Mouse (Mus musculus) telencephalon, adult 2 months (tissue): ENCODE measurements around the gene Marc2.

Source experiments
- DNase-seq: peaks from one replicate; pipeline ENCODE4 v3.0.0-alpha.2; 2011; ENCODE audit warnings: low read depth, low spot score

Gene Marc2

DNA sequence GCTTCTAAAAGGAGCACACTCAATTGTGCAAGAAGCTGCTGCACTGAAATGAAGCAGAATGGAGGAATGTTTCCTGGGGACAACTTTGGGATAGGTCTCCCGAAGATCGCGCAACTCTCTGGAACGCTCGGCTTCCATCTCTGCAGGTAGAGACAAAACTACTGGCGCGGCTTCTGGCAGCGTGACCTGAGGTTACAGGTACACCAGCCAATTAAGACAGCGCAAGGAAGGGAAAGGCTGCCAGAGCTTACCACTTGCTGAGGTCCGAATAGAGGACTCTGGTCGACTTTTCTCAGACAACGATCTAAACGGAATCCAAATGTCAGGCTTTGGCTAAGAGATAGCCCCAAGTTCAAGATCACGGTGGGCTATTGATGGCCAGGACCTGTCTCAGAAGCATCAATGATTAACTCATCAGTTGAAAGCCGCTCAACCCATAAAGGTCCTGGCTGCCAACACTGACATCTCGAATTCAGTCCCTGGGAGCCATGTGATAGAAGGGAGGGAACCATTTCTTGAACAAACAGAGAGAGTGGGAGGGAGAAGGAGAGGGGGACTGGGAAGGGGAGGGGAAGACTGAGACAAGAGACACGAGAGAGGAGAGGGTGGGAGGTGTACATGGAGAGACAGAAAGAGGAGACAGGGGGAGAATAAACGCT is at the start of gene Marc2:
Gene Marc2, minus strand, starts transcription at position 360 of the 659 bp plus-strand sequence.
- DNase-seq = no peak

DNA sequence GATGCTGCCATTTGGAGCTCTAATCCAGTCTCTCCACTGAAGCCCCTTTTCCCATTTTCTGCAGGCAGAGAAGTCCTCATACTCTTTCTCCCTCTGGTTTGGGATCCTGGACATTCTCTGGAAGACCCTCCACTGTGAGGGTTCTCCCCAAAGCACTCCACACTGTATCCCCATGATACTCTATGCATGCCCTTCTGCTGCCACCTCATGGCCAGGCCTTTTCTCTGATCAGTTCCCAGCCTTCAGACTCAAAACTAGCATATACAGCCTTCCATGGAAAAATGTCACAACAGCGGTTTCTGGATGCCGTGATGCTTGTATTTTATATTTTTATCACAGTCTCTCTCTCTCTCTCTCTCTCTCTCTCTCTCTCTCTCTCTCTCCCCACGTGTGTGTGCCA is 45.7 kb upstream of the Marc2 start:
- no peak for DNase-seq

DNA sequence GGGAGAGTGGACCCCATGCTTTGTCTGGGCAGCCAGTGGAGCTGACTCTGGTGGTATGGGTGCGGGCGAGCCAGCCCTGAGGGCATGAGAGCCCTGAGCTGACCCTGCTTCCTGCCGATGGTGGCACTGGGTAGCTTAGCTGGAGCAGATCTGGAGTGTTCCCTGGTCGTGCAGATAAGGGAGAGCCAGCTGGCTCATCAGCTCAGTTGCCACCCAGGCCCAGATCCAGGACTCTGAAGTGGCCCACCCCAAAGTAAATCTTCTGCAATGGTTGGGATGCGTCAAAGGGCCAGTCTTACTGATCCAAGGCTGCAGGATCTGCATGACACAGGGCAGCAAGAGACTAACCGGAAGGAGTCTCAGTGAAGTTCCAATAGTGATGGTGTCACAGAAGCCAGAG is 43.2 kb upstream of the Marc2 start:
- no peak for DNase-seq

DNA sequence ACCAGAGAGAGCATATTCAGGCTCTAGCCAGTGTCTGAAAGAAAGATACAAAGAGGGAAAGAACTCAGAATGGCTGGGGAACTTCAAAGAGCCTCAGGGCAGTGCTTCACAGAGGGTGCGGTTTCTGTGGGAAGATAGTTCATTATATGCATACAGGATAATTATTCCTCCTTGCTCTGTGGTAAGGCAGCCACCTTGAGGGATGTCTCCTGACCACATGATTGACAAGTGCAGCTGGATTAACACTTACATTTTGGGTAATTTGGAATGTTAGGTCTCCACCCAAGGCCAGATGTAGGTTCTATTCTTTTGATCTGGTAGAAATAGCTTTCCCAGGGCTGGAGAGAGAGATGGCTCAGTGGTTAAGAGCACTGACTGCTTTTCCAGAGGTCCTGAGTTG is 39.9 kb upstream of the Marc2 start:
- DNase-seq = no peak

DNA sequence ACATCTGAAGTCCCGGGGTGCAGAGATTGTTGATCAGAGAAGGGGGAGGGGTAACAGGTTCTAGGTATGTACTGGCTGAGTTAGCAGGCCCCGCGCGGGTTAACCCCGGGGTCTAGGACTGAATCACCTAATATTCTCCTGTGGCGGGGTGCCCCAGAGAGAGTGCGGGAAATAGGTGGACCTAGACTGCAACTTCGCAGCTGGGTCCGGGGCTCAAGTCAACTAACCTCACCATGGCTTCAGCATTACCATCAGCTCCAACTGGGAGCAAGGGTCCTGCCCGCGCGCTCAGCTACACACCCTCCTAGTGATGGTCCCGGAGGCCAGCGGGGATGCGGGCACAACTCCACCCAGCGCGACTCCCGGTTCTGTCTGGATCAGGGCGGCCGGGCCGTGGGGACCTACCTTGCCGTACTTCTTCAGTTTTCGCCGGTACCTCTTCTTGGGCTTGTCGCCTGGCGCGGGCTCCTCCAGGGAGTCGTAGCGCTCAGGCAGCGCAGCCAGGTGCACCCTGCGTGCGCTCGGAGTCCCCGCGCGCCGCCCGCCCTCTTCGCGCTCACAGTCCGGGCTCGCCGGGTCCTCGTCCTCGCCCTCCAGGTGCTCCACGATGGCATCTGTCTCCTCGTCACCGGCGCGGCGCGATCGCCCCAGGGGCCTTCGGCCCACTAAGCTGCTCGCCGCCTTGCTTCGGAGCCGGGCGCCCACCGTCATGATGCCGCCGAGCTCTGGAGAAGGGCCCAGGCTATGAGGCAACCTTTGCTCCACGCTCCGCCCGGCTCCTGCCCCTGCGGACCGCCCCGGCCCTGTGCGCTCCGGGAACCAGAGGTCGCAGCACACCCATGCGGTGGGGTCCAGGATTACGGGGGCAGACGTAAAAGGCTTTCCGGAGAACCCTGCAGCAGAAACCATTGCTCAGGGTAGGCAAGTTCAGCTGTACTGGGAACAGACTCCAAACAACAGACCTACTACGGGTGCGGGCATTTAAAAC is 36.3 kb upstream of the Marc2 start, which contains the start of gene C130074G19Rik:
Gene C130074G19Rik, minus strand, starts transcription at position 938 of the 988 bp plus-strand sequence.
- no peak for DNase-seq

DNA sequence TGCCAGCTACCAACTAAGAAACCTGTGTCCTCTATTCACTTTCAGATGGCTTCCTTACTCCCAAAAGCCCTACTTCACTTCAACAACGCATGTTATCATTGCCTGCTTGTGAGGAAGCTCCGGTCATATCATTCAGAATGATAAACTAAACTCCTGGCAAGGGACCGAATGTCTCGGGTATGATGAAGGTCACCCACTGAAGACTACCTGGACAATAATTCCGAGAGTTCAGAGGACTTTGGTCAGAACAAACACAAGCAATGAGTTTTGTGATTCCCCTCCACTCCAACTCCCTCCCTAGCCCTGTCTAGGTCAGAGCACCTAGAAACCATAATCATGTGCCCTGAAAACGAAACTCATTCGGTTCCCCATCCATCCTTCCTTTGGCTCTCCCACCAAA is 35.6 kb upstream of the Marc2 start:
- no peak for DNase-seq

DNA sequence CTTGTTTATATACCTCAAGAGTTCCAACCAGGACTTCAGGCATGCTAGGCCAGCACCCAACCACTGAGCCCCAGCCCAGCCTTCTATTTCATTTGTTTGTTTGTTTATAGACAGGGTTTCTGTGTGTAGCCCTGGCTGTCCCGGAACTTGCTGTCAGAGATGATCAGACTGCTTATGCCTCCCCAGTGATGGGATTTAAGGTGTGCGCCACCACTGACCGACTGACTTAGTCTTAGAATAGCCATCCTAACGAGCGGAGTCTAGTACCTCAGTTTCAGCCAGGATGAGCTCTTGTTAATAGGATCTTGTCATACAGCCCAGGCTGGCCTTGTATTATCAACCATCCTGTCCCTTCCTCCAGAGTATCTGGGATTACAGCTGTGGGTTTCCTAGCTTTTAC is 35.0 kb upstream of the Marc2 start:
- DNase-seq = no peak

DNA sequence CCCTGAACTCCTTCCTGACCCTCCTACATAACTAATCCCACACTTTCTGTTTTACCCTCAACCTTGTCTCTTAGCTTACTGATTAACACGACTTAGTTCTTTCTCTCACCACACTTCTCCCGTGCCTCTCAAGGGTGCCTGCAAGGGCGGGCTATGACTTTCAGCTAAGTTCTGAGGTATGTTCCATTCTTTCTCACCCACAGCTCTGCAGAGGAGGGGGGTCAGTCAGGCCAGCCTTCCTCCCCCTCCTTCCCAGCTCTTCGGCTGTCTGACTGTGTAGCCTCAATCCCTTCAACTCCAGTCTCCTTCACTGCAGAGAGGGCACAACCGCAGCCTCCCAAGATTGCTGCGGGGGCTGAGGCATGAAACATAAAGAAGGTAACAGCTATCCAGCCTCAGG is 32.6 kb upstream of the Marc2 start:
- no peak for DNase-seq

DNA sequence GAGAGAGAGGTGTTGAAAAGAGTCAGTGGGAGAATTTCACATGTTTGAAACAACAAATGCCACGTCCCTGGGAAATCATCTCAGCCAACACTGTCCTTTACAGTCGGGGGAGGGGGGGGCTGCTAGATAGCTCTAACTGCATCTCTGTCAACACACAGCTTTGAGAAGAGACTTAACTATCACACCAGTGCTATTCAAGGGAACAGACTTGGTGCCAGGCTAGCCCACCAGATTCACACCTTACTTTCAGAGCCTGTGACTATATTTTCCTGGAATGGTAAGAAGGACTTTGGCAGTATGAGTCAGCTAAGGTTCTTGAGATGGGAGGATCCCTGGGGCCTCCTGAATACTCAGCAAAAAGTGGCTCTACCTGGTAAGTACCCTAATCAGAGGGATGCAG is 31.1 kb upstream of the Marc2 start:
- peak; percentile 85 for DNase-seq

DNA sequence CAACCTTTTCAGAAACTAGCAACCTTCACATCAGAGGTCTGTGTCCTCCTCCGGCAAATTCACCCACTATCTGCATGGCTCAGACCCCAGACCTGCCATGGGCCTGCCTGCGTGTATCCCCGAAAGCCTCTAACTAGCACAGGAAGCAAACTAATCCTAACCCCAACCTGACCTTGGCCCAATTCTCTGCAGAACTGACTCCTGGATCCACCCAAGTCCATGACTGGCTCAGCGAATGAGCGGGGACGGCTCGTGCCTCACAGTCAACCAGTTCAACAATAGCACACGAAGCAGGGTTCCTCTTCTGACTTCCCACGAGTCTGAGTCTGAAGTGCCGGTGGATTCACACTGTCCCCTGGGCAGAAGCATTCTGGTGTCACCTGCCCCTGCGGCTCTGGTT is 27.7 kb upstream of the Marc2 start:
- no peak for DNase-seq

DNA sequence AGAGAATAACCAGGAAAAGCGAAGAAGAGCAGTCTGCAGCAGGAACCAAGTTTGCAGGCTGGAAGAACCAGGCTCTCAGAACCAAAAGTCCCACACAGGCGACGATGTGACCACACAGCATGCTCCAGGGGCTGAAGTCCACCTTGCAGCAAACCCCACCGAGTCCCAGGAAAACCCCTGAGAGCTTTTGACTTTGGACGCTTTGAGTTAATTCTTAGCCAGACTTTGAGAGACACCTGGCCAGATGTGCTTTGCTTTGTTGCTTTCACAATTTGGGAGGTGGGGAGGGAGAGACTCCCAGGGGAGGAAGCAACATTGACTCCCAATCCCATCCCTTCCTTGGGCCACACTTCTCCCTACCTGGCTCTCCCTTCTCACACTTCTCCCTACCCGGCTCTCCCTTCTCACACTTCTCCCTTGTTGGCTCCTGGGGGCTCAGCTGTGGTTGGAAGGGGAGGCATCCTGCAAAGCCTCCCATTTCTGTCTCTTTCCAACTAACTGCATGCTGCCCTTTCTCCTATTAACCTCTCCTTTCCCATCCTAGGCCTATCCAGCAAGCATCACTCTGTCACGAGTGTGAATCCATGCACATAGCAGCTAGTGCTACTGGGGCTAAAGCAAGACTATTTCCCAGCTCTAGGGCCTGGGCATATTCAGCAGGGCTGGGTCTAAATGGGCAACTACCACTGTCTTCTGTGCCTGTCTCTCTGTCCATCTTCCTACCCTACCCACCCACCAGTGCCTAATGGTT is 26.0 kb upstream of the Marc2 start:
- DNase-seq = no peak

DNA sequence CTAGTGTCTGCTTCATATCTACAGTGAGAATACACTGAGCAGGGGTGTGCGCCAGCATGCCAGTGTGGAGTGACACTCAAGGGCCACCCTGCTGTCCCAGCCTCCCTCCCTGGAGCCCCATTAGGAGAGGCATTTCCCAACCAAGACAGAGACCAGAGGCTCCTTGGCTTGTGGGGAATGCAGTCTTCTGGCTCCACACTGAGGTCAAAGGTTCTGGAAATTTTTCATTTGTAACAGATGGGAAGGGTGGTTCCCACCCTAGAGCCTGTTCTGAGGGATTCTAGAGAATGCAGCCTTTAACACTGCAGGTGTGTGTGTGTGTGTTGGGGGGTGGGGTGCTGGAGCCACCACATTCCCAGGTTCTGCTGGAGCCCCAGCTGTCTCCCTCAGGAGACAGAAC is 25.3 kb upstream of the Marc2 start:
- DNase-seq = no peak

DNA sequence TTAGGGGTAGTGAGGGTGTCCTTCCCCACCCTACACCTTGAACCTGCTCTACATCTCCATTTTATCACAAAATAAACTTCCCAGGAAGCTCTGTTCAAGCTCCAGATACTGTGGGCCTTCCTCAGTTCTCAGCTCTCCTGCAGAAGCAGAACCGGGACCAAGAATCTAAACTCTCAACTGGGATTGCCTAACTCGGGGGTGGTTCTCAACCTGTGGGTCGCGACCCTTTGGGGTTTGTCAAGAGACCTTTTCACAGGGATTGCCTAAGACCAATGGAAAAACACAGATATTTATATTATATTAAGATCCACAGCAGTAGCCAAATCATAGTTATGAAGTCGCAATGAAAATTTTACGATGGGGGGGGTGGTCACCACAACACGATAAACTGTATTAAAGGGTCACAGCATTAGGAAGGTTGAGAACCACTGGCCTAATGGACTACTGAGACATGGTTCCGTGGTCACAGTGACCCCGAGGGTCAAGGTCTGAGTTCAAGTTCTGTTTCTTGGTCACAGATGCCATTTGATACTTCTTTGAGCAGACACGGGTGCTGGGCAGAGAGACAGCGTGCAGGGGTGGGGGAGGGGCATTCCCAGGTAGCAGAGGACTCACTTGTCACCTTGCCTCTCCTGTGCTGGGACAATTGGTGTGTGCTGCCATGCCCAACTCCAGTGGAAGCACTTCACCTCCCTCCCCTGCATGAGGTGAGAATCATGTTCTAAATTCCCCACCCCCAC is 24.6 kb upstream of the Marc2 start:
- DNase-seq = no peak

DNA sequence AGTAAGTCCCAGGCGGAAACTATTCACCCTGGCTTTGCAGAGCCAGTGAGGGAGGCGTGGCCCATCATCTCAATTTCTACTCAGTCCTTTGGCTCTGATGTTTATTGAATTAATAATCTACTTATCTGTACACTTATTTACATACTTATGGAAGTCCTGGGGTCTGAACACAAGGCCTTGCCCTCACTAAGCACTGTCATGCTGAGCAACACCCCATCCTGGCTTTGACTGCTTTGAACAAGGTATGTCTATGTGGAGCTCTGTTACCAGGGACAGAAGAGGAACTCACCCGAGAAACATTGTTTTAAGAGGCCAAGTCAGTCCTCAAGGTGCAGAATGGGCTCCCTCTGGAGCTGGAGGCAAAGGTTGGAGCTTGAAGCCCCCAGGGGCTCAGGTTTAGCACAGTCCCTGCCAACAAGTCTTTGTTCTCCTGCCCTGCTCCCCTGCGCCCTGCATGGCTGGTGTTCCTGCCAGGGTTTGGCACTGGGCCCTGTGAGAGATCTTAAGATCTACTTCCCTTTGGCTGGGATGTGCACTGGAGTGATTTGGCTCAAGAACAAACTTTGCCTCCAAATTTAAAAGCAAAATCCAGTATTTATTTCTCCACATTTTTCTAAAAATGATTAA is 23.8 kb upstream of the Marc2 start:
- no peak for DNase-seq

DNA sequence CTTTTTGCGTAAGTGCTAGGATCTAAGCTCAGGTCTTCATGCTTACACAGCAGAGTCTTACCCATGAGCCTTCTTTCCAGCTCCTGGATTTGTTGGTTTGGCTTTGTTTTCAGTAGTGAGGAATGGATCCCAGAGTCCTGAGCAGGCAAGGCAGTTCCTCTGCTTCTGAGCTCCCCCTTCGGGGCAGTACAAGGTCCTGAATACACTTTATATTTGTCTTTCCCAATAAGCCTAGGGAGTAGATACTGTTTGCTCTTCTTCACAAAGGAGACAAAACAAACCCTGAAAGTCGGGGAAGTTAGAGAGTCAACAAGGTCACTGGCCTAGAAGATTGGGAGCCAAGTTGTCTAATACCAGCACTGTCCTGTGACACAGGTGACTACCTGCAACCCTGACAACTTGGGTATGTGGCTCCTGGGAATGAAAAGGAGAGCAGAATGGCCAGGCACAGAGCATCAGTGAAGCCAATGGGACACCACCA is 21.4 kb upstream of the Marc2 start:
- no peak for DNase-seq

DNA sequence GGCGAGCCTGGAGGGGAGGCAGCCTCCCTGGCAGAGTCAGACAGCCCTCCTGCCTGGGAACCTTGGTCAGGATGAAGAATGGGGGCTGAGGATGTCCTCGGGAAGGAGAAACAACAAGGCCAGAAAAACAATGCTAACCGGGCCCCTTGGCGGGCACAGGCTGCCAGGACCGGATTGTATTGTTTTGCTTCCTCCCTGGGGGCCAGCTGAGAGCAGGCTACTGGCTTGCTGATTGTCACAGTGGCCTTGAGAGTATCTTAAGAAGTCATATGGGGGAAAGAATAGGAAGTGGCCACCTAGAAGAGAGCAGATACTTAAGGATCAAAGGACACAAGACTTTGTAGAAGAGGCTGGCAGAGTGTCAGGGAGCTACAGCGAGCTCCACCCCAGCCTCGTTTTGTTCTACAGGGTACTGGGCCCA is 18.1 kb upstream of the Marc2 start:
- DNase-seq = no peak

DNA sequence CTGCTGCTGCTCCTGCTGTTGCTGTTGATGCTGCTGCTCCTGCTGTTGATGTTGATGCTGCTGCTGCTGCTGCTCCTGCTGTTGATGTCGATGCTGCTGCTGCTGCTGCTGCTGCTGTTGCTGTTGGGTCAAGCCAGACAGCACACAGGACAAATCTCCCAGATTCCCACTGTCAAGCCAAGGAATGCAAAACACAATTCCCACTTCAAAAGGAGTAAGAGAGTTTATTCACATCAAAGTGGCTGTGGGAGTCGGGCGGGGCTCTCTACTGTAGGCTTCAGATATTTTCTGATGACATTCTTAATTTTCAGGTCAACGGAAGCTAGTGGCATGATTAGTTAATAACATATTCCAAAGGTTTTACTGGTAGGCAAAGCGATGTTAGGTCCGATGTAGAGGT is 16.4 kb upstream of the Marc2 start:
- DNase-seq = no peak

DNA sequence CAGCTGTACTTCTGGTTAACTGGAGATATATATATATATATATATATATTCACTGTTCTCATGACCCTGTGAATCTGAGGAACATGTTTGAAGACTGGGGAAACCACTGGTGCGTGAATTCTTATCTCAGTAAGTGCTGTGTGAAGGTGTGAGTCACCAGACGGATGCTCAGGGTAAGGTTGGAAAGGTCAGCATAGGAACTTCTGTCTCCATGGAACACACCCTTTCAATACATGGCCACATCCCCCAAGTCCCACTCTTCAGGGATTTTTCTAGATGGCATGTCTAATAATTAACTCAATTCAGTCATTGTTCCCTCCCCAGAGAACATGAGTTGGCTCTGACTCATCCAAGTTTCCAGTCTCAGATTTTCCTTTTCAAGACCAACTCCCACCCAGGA is 15.3 kb upstream of the Marc2 start:
- no peak for DNase-seq

DNA sequence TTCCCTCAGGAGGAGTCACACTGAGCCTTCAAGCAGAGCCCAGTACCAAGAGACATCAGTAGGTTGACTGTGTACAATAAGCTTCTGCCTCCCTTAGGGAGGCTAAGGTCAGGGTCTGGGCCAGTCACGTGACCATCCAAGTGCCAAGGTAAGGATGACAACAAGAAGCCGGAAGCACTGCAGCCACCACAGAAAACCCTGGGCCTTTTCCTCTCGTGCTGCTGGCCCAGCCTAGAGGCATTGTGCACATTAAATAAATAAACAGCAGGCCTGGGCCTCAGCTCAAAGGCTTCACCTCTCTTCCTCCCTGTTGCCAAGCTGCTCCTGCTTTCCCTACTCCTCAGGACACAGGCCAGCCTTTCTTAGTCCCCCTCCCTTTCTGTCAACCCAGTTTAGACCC is 14.0 kb upstream of the Marc2 start:
- no peak for DNase-seq

DNA sequence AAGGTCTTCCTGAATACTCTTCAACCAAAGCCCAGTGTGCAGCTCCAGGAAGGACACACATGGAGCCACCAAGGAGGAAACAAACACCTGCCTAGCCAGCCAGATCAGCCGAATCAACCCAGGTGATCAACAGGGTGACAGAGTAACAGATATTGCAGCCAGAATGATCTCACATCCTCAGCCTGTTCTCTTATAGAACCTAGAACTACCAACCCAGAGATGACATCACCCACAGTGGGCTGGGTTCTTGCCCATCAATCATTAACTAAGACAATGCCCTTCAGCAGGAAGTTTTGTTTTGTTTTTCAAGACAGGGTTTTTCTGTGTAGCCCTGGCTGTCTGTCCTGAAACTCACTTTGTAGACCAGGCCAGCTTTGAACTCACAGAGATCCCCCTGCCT is 12.0 kb upstream of the Marc2 start:
- no peak for DNase-seq

DNA sequence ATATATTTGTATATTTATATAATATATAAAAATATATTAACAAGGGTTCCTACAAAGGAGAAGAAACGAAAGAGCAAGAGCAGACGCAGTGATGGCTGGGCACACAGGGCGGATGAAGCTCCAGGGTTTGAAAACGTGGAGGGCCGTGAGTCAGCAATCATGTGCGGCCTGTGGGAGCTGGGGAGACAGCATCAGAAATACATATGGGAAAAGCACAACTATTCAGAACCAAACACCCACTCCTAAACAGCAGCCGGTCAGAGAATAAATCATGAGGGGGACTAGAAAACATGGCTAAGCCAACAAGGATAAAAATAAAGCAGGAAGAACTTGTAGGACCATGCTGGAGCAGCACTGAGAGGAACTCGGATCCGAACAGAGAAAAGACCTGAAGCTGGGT is 11.0 kb upstream of the Marc2 start:
- no peak for DNase-seq
